Mouse (Mus musculus): Measurements from ENCODE around the gene Hoxb7. TPM values are rescaled to one million over a fixed set of nuclear protein-coding genes. Genes with fewer than 3 reads are reported as not detected.

The Hoxb7 gene
- polyA plus RNA-seq, 1 experiment = not detected

DNA sequence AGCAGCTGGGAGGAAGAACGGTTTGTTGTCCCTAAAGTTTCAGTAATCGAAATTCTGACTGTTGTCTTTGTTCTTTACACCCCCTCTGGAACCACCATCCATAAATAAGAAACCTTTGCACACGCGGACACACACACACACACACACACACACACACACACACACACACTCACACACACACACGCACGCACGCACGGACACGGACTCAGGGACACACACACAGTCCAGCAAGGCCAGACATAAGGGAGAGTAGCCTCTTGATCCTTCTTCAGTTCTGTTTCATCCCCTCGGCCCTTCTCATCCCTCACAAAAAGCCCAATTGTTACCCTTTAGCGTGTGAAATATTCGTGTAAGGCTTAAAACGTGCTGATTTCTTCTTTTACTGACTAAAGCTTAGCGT, 8.1 kb upstream of the Hoxb7 start:
- H3K9ac ChIP-seq (ENCODE audit: low read depth, poor library complexity, severe bottlenecking) = no peak overlapping the region
- TF ChIP-seq POLR2A (IDR thresholded peaks at IDR 0.05; ENCODE audit: insufficient read depth, low read length) (no peak), CTCF (IDR thresholded peaks at IDR 0.05; ENCODE audit: low read depth, low read length) (no peak), EP300 (IDR thresholded peaks at IDR 0.05; ENCODE audit: insufficient read depth, low read depth, low read length) (no peak)

DNA sequence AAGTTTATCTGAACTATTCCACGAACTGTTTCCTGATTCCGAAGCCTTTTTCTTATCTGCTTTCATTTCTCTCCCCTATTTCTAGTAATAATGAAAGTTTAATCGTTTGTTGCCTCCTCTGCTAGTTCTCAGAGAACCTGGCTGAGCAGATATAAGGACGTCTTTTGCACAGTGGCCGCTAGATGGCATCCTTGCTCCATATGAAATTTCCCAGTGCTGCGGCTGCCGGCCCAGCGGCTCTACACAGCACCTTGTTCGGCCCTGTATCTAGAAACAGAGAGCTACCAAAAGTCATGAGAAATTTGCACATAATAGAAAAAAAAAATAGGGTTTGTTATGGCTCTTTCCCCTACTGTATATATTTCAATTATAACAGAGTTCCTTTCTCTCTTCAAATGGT, 7.7 kb upstream of the Hoxb7 start:
- Histone ChIP-seq H3K4me1 (ENCODE audit: control insufficient read depth, insufficient read depth, low read length) (no peaks in the 10 kb centered on the region), H3K9ac (ENCODE audit: low read depth, poor library complexity, severe bottlenecking) (no peak overlapping the region), H3K27ac (ENCODE audit: insufficient read depth, low read length) (no peak overlapping the region), H3K27me3 (ENCODE audit: control insufficient read depth, insufficient read depth, low read length, poor library complexity, severe bottlenecking) (peaks cover 52% of the 10 kb centered on the region), H3K4me3 (ENCODE audit: low read depth, low read length) (no peak overlapping the region), H3K9me3 (replicated peaks; ENCODE audit: control insufficient read depth, insufficient read depth, low read length, poor library complexity, severe bottlenecking) (no peaks in the 10 kb centered on the region), H3K36me3 (ENCODE audit: control insufficient read depth, insufficient read depth, low read length, poor library complexity, severe bottlenecking) (no peaks in the 10 kb centered on the region)
- TF ChIP-seq EP300 (IDR thresholded peaks at IDR 0.05; ENCODE audit: insufficient read depth, low read depth, low read length) = no peak
- peak; percentile 70 for TF ChIP-seq CTCF (IDR thresholded peaks at IDR 0.05; ENCODE audit: low read depth, low read length)

More for the DNA sequence above, 8.1 kb upstream of the Hoxb7 start:
- H3K36me3 ChIP-seq (ENCODE audit: control insufficient read depth, insufficient read depth, low read length, poor library complexity, severe bottlenecking) = no peaks in the 10 kb centered on the region
- no peak overlapping the region for H3K27ac ChIP-seq (ENCODE audit: insufficient read depth, low read length)
- no peaks in the 10 kb centered on the region for H3K4me1 ChIP-seq (ENCODE audit: control insufficient read depth, insufficient read depth, low read length)
- H3K4me3 ChIP-seq (ENCODE audit: low read depth, low read length) = no peak overlapping the region
- H3K9me3 ChIP-seq (replicated peaks; ENCODE audit: control insufficient read depth, insufficient read depth, low read length, poor library complexity, severe bottlenecking) = no peaks in the 10 kb centered on the region
- H3K27me3 ChIP-seq (ENCODE audit: control insufficient read depth, insufficient read depth, low read length, poor library complexity, severe bottlenecking) = peaks cover 52% of the 10 kb centered on the region

DNA sequence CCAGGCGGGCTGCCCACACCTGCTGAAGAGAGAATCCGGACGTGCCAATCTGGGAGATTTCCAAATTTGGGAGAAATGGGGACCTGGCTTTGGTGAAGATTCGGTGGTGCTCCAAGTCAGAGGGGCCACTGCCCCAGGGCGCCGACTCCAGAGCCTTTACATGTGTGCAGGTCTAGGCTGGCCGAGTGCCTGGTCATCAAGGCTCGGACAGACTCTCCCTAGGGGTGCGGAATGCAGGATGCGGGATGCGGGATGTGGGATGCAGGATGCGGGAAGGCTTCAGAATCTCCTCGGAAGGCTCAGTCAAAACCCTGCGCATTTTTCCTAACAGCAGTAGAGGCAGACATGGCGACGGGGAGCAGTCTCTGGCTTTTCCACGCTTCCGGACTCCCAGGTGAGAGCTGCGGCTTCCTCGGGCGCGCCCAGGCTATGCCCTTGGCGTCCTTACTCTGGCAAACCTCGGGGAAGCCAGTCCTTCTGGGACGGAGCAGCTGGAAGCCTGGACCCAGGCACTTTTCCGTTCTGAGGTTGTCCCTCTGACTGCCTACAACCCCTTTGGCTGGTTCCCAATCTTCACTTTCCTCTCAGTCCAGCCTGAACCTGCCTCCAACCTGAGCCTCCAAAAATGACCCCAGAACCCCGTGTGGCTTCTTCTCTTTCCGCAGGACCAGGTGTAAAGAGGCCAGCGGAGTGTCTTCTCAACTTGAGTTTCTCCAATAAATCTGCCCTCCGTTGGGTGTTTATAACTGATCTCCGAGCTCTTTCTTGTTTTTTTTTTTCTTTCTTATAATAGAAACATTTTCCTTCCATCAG, 6.8 kb upstream of the Hoxb7 start:
- Histone ChIP-seq H3K27me3 (ENCODE audit: control insufficient read depth, insufficient read depth, low read length, poor library complexity, severe bottlenecking) (peaks cover 53% of the 10 kb centered on the region), H3K9ac (ENCODE audit: low read depth, poor library complexity, severe bottlenecking) (no peak overlapping the region), H3K36me3 (ENCODE audit: control insufficient read depth, insufficient read depth, low read length, poor library complexity, severe bottlenecking) (no peaks in the 10 kb centered on the region), H3K27ac (ENCODE audit: insufficient read depth, low read length) (no peak overlapping the region), H3K4me3 (ENCODE audit: low read depth, low read length) (0 out of 2 replicates have a peak overlapping the region, but pooled peaks have one; percentile 2), H3K9me3 (replicated peaks; ENCODE audit: control insufficient read depth, insufficient read depth, low read length, poor library complexity, severe bottlenecking) (no peaks in the 10 kb centered on the region), H3K4me1 (ENCODE audit: control insufficient read depth, insufficient read depth, low read length) (no peaks in the 10 kb centered on the region)
- no peak for TF ChIP-seq EP300 (IDR thresholded peaks at IDR 0.05; ENCODE audit: insufficient read depth, low read depth, low read length)

DNA sequence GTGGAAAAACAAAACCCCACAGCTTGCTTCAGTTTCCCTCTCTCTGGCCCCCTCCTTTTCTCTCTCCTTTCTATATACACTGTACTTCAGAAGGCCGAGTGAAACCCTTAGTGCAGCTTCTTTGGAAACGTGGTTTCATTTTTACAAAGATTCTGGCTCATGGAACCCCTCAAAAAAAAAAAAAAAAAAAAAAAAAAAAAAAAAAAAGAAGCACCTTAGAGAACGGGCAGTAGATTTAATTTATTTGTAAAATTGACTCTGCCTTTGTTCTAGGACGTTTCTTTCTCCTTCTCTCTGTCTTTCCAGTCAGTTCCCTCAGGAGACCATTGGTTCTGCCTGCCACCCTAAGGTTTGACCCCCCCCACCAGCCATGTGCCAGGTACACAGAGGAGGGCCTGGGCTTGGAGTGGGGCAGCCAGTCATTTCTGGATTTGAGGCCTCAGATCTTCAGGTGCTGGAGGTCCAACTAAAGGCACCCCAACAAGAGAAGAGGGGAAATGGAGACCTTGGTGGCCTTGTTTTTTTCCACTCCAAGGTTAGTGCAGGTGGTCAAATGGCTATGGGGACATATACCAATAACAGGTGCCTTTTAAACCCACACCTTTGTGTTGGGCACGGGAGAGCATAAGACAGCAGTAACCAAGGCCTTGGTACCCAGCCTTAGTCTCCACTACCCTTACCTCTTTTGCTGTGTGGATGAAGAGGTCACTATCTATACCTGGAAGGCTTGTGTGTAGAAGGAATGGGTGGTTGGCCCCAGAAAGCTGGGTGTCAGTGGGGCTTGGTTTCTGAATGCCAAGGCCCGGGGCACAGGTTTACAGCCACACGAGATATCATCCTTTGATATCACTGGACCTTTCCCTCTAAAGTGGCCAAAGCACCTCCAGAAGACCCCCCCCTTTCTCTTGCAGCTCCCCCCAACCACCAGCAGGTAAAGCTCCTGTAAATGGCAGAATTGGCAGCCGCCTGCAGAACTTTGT, 5.7 kb upstream of the Hoxb7 start:
- TF ChIP-seq POLR2A (IDR thresholded peaks at IDR 0.05; ENCODE audit: insufficient read depth, low read length) (no peak), EP300 (IDR thresholded peaks at IDR 0.05; ENCODE audit: insufficient read depth, low read depth, low read length) (no peak), CTCF (IDR thresholded peaks at IDR 0.05; ENCODE audit: low read depth, low read length) (no peak)
- Histone ChIP-seq H3K36me3 (ENCODE audit: control insufficient read depth, insufficient read depth, low read length, poor library complexity, severe bottlenecking) (no peaks in the 10 kb centered on the region), H3K9me3 (replicated peaks; ENCODE audit: control insufficient read depth, insufficient read depth, low read length, poor library complexity, severe bottlenecking) (no peaks in the 10 kb centered on the region), H3K4me3 (ENCODE audit: low read depth, low read length) (no peak overlapping the region), H3K4me1 (ENCODE audit: control insufficient read depth, insufficient read depth, low read length) (no peaks in the 10 kb centered on the region), H3K9ac (ENCODE audit: low read depth, poor library complexity, severe bottlenecking) (no peak overlapping the region), H3K27me3 (ENCODE audit: control insufficient read depth, insufficient read depth, low read length, poor library complexity, severe bottlenecking) (peaks cover 51% of the 10 kb centered on the region), H3K27ac (ENCODE audit: insufficient read depth, low read length) (no peak overlapping the region)

DNA sequence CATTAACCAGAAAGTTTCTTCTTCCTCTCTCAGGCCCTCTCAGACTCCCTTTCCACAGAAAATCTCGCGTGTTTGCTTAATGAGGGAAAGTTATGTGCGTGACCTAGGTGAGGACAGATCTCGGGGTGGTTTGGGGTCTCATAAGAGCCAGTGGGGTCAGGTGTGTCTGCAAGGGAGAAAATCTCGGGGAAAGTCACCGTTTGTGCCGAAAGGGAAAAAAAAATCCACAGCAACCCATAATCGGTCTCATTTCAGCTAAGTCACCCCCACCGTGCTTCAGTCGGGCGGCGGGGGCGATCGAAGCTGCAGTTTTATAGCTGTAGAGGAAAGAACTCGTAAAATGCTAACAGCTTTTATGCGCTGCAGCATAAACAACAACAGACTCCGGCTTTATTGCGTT, 5.0 kb upstream of the Hoxb7 start:
- Histone ChIP-seq H3K9me3 (replicated peaks; ENCODE audit: control insufficient read depth, insufficient read depth, low read length, poor library complexity, severe bottlenecking) (no peaks in the 10 kb centered on the region), H3K27ac (ENCODE audit: insufficient read depth, low read length) (no peak overlapping the region), H3K9ac (ENCODE audit: low read depth, poor library complexity, severe bottlenecking) (no peak overlapping the region)

More for the DNA sequence above, 5.0 kb upstream of the Hoxb7 start:
- H3K27me3 ChIP-seq (ENCODE audit: control insufficient read depth, insufficient read depth, low read length, poor library complexity, severe bottlenecking) = peaks cover 52% of the 10 kb centered on the region
- no peak for TF ChIP-seq EP300 (IDR thresholded peaks at IDR 0.05; ENCODE audit: insufficient read depth, low read depth, low read length)
- TF ChIP-seq CTCF (IDR thresholded peaks at IDR 0.05; ENCODE audit: low read depth, low read length) = no peak
- no peak for TF ChIP-seq POLR2A (IDR thresholded peaks at IDR 0.05; ENCODE audit: insufficient read depth, low read length)
- H3K4me3 ChIP-seq (ENCODE audit: low read depth, low read length) = no peak overlapping the region
- no peaks in the 10 kb centered on the region for H3K36me3 ChIP-seq (ENCODE audit: control insufficient read depth, insufficient read depth, low read length, poor library complexity, severe bottlenecking)
- H3K4me1 ChIP-seq (ENCODE audit: control insufficient read depth, insufficient read depth, low read length) = no peaks in the 10 kb centered on the region

All from ES-Bruce4 (cell line).